Mouse (Mus musculus): Measurements from ENCODE around the gene Gm42420.

- no peak for TF ChIP-seq GATA1 (IDR thresholded peaks at IDR 0.05; ENCODE audit: borderline replicate concordance, low read length)
- TF ChIP-seq FLI1 (IDR thresholded peaks at IDR 0.05; ENCODE audit: low read length): no peak
Observed at GRCm38 (mm10) chr6:39540563-39540962, 45.0 kb upstream of the Gm42420 start.

Measured in megakaryocyte, embryonic 14.5 days (primary cell).